Mouse (Mus musculus) hindbrain, postnatal 0 days (tissue): ENCODE measurements around the gene Tnfaip2. TPM values are rescaled to one million over a fixed set of nuclear protein-coding genes. Genes with fewer than 3 reads are reported as not detected.

Experiments
- ATAC-seq: fragments of 200-750 bp; cut with Nextera tagmentation; 2 replicates; pipeline ENCODE4 v1.8.0; 2017; ENCODE audit warnings: mild to moderate bottlenecking, moderate TSS enrichment, moderate library complexity
- DNase-seq: peaks from one replicate; pipeline ENCODE4 v3.0.0-alpha.2; 2015; ENCODE audit warnings: low spot score
- H3K27ac ChIP-seq: fragments of 300-500 bp; sonication (generic); 2 replicates; pipeline ENCODE4 v1.5.1; 2014; ENCODE audit warnings: mild to moderate bottlenecking
- H3K27me3 ChIP-seq: fragments of 300-500 bp; sonication (generic); 2 replicates; pipeline ENCODE4 v1.6.1; 2014; ENCODE audit warnings: low read length, mixed read lengths; ENCODE audit not compliant: insufficient read depth
- H3K36me3 ChIP-seq: fragments of 300-500 bp; sonication (generic); 2 replicates; pipeline ENCODE4 v1.6.1; 2014; ENCODE audit warnings: low read length, mixed read lengths; ENCODE audit not compliant: insufficient read depth
- H3K4me1 ChIP-seq: fragments of 300-500 bp; sonication (generic); 2 replicates; pipeline ENCODE4 v1.6.1; 2014; ENCODE audit warnings: antibody characterized with exemption, low read length, mixed read lengths; ENCODE audit not compliant: insufficient read depth
- H3K4me2 ChIP-seq: fragments of 300-500 bp; sonication (generic); 2 replicates; pipeline ENCODE4 v1.6.1; 2014; ENCODE audit warnings: low read depth, mild to moderate bottlenecking, low read length, moderate library complexity, mixed read lengths
- H3K4me3 ChIP-seq: fragments of 300-500 bp; sonication (generic); 2 replicates; pipeline ENCODE4 v1.5.1; 2014; ENCODE audit warnings: low read length
- H3K9ac ChIP-seq: fragments of 300-500 bp; sonication (generic); replicated peaks from 2 replicates; pipeline ENCODE4 v1.6.1; 2014; ENCODE audit warnings: mild to moderate bottlenecking, low read length, moderate library complexity, mixed read lengths
- H3K9me3 ChIP-seq: fragments of 300-500 bp; sonication (generic); 2 replicates; pipeline ENCODE4 v1.6.1; 2016; ENCODE audit warnings: low read length, mixed read lengths
- CTCF ChIP-seq: IDR thresholded peaks from 2 replicates; pipeline ENCODE4 v1.5.1; 2016; ENCODE audit warnings: antibody characterized with exemption, control low read depth, low read depth
- WGBS: fragments of 180-500 bp; shearing (Covaris S2); extraction: QIAGEN DNeasy Blood & Tissue Kit; methylation state at CpG from one replicate; pipeline ENCODE4 v1.1.7; 2014; 5-methylcytosine and 5-hydroxymethylcytosine counted together
- polyA plus RNA-seq: library from polyadenylated mRNA; unstranded; fragments of >200 nt; fragmentation: Nextera tagmentation; extraction: Ambion mirVana; gene quantifications from 2 replicates; pipeline ENCODE4 v1.2.1, GENCODE M21; 2015
- total RNA-seq: library from RNA; depleted of rRNA; stranded (reverse); fragments of >200 nt; gene quantifications from 2 replicates; pipeline ENCODE4 v1.2.3, GENCODE M21; 2014

Tnfaip2 gene
- total and polyA plus RNA-seq, 2 experiments from 2014 or later, result 0.99 to 1.4 TPM

DNA sequence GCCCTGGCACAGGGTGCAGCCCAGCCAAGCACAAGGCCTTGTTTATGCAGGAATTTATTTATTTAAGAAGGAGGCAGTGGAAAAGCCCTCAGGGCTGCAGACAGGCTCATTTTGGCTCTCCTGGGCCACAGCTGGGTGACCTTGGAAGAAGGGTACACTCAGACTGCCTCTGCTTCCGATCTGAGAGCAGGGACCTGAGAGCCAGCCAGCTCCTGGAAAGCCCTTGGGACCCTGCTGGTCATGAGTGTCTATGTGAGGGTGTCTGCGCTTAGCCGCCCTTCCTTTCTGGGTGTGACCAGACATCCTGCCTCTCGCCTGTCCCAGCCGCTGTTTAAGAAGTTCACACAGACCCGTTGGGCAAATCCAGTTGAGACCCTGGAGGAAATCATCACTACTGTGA lies 8.1 kb downstream of the Tnfaip2 start:
- Histone ChIP-seq H3K4me1 (peaks cover 4% of the 10 kb centered on the region; the same call in 1 of the 2 replicates), H3K27ac (no peak overlapping the region), H3K4me3 (no peak overlapping the region), H3K36me3 (no peaks in the 10 kb centered on the region), H3K9me3 (no peaks in the 10 kb centered on the region), H3K27me3 (peaks cover 47% of the 10 kb centered on the region), H3K9ac (no peak overlapping the region), H3K4me2 (no peak overlapping the region)
- no peak for ATAC-seq
- 57% methylated on average over 6 of the region's 6 CpGs for WGBS
- TF ChIP-seq CTCF, result no peak
- no peak for DNase-seq

DNA sequence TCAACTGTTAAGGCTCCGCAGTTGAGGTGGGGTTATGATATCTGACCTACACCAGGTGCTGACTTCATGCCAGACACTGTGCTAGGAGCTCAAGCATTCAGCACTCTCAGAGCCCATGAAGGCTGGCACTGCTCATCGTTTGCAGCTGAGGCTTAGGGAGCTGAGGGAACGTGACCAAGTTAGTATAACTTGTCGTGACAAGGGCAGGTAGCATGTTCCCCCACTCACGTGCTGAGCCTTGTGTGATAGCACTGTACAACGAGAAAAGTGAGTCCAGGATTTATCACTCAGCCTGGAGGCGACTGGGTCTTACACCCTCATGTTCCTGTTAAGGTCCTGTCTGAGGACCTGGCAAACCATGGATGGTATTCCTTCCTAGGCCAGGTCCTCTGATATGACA lies 9.3 kb downstream of the Tnfaip2 start:
- H3K36me3 ChIP-seq, result no peaks in the 10 kb centered on the region
- H3K27ac ChIP-seq, result no peak overlapping the region
- H3K4me2 ChIP-seq, result no peak overlapping the region
- WGBS, result 90% methylated on average over 7 of the region's 7 CpGs
- no peak for TF ChIP-seq CTCF
- no peak overlapping the region for H3K4me3 ChIP-seq
- no peak overlapping the region for H3K9ac ChIP-seq
- DNase-seq (no peak), ATAC-seq (no peak)
- H3K27me3 ChIP-seq, result peaks cover 40% of the 10 kb centered on the region
- no peaks in the 10 kb centered on the region for H3K4me1 ChIP-seq
- H3K9me3 ChIP-seq, result no peaks in the 10 kb centered on the region

DNA sequence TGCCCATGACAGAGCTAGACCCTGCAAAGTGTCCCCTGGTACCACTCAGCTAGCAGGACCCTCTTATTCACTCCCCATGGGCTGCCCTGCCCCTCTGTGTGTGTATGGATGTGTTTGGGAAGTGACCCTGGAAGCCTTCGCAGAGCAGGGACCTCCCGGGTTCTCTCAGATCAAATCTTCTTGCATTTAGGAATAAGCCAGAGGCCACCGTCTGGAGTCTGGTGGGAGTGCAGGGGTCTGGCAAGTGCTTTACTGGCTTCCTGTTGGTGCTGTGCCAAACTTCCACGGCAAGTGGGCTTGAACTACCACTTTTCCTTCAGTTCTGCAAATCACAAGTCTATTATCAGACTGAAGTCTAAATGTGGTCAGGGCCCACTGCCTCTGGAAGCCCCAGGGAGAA lies 11.8 kb downstream of the Tnfaip2 start:
- WGBS, result 33% methylated on average over 4 of the region's 4 CpGs
- no peak overlapping the region for H3K4me3 ChIP-seq
- H3K36me3 ChIP-seq, result no peaks in the 10 kb centered on the region
- H3K4me2 ChIP-seq, result no peak overlapping the region
- no peak overlapping the region for H3K27ac ChIP-seq
- no peaks in the 10 kb centered on the region for H3K4me1 ChIP-seq
- no peak overlapping the region for H3K9ac ChIP-seq
- DNase-seq, result peak; percentile 62
- H3K9me3 ChIP-seq, result no peaks in the 10 kb centered on the region
- TF ChIP-seq CTCF, result no peak
- ATAC-seq, result peak; percentile 28; the same call in 1 of the 2 replicates
- peaks cover 15% of the 10 kb centered on the region; the same call in 1 of the 2 replicates for H3K27me3 ChIP-seq

DNA sequence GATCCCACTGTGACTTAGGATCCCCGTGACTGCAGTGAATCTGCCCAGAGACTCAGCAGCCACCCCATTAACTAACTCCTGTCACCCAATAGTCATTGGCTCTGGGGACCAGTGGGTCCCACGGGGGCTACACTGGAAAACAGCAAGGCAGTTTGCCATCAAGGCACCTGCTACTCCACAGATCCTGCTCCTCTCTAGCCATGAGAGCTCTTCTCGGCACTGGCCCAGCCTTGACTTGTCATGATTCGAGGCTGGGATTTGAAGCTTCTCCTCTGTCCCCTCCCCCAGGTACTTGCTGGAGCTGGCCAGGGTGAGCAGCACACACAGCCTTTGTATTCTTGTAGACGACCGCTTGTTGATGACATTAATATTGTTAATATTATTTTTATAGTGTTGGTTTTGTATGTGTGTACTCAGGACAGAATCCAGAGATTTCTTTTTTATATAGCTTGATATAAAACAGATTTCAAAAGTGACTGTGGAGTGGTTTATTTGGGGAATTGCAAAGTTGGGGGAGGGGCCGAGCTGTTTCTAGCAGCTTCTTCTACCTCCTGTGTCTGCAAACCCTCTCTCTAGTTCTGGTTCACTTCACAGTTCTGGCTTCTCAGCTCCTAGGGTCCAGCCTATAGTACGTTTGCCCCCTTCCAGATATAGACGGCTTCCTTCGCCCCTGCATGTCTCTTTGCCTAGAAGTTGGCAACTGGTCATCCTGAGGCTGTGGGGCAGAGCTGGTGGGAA lies 12.4 kb downstream of the Tnfaip2 start:
- Histone ChIP-seq H3K4me2 (no peak overlapping the region), H3K36me3 (no peaks in the 10 kb centered on the region), H3K27me3 (peaks cover 10% of the 10 kb centered on the region; the same call in 1 of the 2 replicates), H3K4me3 (no peak overlapping the region), H3K27ac (no peak overlapping the region), H3K9ac (no peak overlapping the region), H3K4me1 (no peaks in the 10 kb centered on the region), H3K9me3 (no peaks in the 10 kb centered on the region)
- no peak for TF ChIP-seq CTCF
- ATAC-seq (no peak), DNase-seq (no peak)
- WGBS, result 70% methylated on average over 10 of the region's 10 CpGs

DNA sequence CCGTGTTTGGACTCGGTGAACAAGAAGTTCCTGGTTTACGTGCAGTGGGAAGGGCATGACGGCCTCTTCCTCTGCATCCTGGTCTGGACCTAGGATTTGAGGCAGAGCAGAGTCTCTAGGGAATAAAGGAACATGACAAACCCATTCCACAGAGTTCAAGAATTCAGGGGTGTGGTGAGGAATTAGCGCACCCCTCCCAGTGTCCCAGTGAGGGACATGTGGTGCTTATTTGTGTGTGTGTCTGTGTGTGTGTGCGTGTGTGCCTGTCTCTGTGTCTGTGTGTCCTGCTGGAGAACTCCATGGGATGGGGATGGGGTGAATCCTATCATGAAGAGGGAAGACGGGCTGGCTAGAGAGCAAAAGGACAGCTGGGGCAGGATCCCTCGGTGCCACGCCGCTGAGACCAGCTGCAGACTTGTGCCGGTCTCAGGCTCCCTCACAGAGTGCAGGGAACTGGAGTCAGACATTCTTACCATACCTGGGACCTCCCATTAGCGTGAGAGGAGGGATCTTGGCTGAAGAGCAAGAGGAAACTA lies 13.1 kb downstream of the Tnfaip2 start:
- no peak for TF ChIP-seq CTCF
- Histone ChIP-seq H3K4me3 (no peak overlapping the region), H3K9me3 (no peaks in the 10 kb centered on the region), H3K27ac (no peak overlapping the region), H3K36me3 (no peaks in the 10 kb centered on the region), H3K27me3 (peaks cover 3% of the 10 kb centered on the region; the same call in 1 of the 2 replicates), H3K9ac (no peak overlapping the region), H3K4me1 (no peaks in the 10 kb centered on the region), H3K4me2 (no peak overlapping the region)
- DNase-seq (no peak), ATAC-seq (no peak)
- 69% methylated on average over 12 of the region's 12 CpGs for WGBS

DNA sequence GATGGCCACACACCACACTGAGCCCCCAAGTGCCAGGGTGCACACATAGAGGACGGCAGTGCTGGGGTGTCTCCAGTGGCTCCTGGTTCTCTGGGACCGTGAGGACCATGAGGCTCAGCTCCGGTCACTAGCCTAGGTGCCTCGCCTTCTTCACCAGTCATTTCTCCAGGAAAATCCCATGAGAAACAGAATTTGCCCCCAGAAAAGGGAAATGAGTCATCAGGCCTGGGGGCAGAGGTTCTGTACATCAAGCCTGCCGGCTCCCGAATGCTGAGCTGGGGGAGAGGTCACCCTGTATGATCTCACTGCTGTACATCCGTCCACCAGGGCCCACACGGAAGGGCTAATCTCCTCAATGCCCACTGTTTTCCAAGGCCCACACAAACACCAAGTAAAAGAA lies 13.6 kb downstream of the Tnfaip2 start:
- no peak overlapping the region for H3K27ac ChIP-seq
- H3K9me3 ChIP-seq, result no peaks in the 10 kb centered on the region
- ATAC-seq (no peak), DNase-seq (no peak)
- H3K9ac ChIP-seq, result no peak overlapping the region
- no peaks in the 10 kb centered on the region; the same call in 1 of the 2 replicates for H3K27me3 ChIP-seq
- no peaks in the 10 kb centered on the region for H3K36me3 ChIP-seq
- 68% methylated on average over 8 of the region's 8 CpGs for WGBS
- H3K4me1 ChIP-seq, result no peaks in the 10 kb centered on the region
- H3K4me3 ChIP-seq, result no peak overlapping the region
- TF ChIP-seq CTCF, result no peak
- no peak overlapping the region for H3K4me2 ChIP-seq

DNA sequence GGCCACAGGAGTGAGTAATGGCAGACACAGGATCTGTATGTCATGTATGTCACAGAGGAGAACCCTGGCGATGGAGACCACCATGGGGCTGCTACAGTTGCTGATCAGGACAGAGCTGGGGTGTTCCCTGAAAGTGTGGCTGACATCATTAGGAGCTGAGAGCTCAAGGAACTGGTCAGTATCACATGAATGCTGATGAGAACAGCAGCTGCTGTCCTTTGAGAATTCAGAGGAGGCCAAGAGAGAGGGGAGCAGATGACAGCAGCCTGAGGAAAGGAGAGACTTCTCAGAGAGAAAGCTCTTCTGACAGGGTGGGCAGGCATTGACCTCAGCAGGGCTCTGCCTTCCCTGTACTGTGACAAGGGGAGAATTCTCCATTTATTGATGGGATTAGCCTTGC lies 15.5 kb downstream of the Tnfaip2 start:
- no peak overlapping the region for H3K9ac ChIP-seq
- no peak overlapping the region for H3K4me3 ChIP-seq
- H3K36me3 ChIP-seq, result no peaks in the 10 kb centered on the region
- 0 out of 2 replicates have a peak, but pooled peaks cover 4% of the 10 kb centered on the region for H3K4me1 ChIP-seq
- no peak for TF ChIP-seq CTCF
- ATAC-seq (no peak), DNase-seq (no peak)
- no peaks in the 10 kb centered on the region for H3K9me3 ChIP-seq
- H3K27me3 ChIP-seq, result no peaks in the 10 kb centered on the region
- no peak overlapping the region for H3K27ac ChIP-seq
- 73% methylated on average over 1 of the region's 1 CpGs for WGBS
- no peak overlapping the region for H3K4me2 ChIP-seq
